Mouse (Mus musculus): ENCODE measurements around the gene Vps53. TPM values are rescaled to one million over a fixed set of nuclear protein-coding genes. Genes with fewer than 3 reads are reported as not detected.
"Not testable (repeated sequence)": the region's sequence is repeated elsewhere in the genome, so short reads cannot be mapped to it uniquely, and the experiment has no call there.

The Vps53 gene
- polyA plus RNA-seq (2015; fragmentation: Nextera tagmentation; extraction: Ambion mirVana) = 36.9 and 39.0 TPM in 2 replicates

DNA sequence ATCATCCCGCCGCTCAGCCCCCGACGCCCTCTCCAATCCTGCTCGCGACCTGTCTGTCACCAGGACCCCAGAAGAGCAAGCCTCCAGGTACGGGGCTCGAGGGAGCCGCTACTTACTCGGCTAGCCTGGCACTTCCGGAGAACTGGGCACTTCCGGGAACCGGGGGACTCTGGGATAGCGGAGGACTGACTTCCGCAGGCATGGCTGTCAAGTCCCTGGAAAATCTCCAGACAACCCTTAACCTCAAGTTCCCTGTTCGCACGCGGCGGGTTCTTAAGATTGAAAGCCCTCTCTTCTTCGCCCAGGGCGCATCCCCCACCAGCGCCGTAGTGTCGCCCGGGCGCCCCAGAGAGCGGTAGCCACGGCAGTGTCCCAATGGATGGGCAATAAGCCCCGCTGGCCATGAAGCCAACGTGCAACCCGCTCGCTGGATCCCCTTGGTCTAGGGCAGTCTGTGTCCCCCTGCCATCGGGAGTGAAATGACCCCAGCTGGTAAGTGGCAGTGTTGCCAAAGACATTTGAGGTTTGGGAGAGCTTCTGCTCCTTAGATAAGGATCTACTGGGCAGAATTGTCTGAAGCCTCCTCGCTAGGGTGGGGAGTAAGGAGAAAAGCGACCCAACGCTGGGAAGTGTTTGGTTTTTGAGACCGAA, at the start of gene Vps53, which contains the start of gene Fam57a:
Gene Vps53 (minus strand): TSS at position 153 of the 651 bp plus-strand sequence.
Gene Fam57a (plus strand): TSS at position 177 of the 651 bp plus-strand sequence.
- H3K9ac ChIP-seq (ENCODE audit: low read length) = peak within 1 kb of the TSS; percentile 84
- H3K4me3 ChIP-seq (ENCODE audit: low read length) = peak within 1 kb of the TSS; percentile 78
- H3K27me3 ChIP-seq (ENCODE audit: control insufficient read depth, insufficient read depth, low read depth, low read length) = no peaks in the 10 kb centered on the region
- H3K4me1 ChIP-seq (replicated peaks; ENCODE audit: control insufficient read depth, insufficient read depth, low read length) = peaks cover 7% of the 10 kb centered on the region
- peak; percentile 90 for ATAC-seq (ENCODE audit: low read depth)
- H3K9me3 ChIP-seq (ENCODE audit: control insufficient read depth, low read length) = no peaks in the 10 kb centered on the region
- H3K36me3 ChIP-seq (ENCODE audit: control insufficient read depth, insufficient read depth, low read length) = 0 out of 2 replicates have a peak, but pooled peaks cover 2% of the 10 kb centered on the region
- H3K27ac ChIP-seq (ENCODE audit: low read length) = peak within 1 kb of the TSS; percentile 60
- H3K4me2 ChIP-seq (ENCODE audit: low read depth, low read length) = peak within 1 kb of the TSS; percentile 93
- under 1% methylated on average over 36 of the region's 37 CpGs for WGBS

DNA sequence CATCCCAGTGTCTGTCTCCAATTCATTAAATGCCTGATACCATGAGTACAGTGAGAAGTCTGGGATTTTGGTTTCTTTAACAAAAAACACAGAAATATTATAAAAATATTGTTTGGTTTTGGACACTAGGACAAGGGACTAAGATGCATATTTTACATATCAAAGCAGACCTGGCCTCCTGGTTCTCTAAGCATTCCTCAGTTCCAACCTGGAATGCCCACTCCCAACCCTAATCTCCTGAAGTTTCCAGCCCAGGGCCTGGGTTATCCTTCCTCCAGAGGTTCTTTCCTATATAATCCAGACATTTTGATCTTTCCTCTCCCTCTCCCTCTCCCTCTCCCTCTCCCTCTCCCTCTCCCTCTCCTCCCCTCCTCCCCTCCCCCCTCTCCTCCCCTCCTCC, 45.6 kb upstream of the Vps53 start:
- Histone ChIP-seq H3K4me2 (ENCODE audit: low read depth, low read length) (no peak overlapping the region), H3K9me3 (ENCODE audit: control insufficient read depth, low read length) (no peaks in the 10 kb centered on the region), H3K9ac (ENCODE audit: low read length) (no peak overlapping the region), H3K4me3 (ENCODE audit: low read length) (no peak overlapping the region), H3K27me3 (ENCODE audit: control insufficient read depth, insufficient read depth, low read depth, low read length) (no peaks in the 10 kb centered on the region), H3K27ac (ENCODE audit: low read length) (no peak overlapping the region), H3K36me3 (ENCODE audit: control insufficient read depth, insufficient read depth, low read length) (peaks cover 13% of the 10 kb centered on the region; the same call in 1 of the 2 replicates), H3K4me1 (replicated peaks; ENCODE audit: control insufficient read depth, insufficient read depth, low read length) (no peaks in the 10 kb centered on the region)
- ATAC-seq (ENCODE audit: low read depth) = no peak

DNA sequence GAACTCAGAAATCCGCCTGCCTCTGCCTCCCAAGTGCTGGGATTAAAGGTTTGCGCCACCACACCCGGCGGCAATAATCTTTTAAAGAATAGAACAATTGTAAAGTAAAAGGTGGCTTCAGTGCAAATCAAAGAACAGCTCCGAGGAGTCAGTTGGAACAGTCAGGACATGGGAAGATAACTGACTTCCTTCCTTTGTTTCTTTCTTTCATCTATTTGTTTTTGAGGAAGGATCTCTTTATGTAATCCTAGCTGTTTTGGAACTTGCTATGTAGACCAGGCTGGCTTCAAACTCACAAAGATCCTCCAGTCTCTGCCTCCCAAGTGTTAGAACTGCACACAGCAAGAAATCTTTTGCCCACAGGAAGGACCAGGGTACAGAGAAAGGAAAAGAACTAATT, 45.2 kb upstream of the Vps53 start:
- Histone ChIP-seq H3K4me1 (replicated peaks; ENCODE audit: control insufficient read depth, insufficient read depth, low read length) (no peaks in the 10 kb centered on the region), H3K9me3 (ENCODE audit: control insufficient read depth, low read length) (no peaks in the 10 kb centered on the region), H3K27ac (ENCODE audit: low read length) (no peak overlapping the region), H3K27me3 (ENCODE audit: control insufficient read depth, insufficient read depth, low read depth, low read length) (no peaks in the 10 kb centered on the region), H3K9ac (ENCODE audit: low read length) (no peak overlapping the region), H3K4me2 (ENCODE audit: low read depth, low read length) (no peak overlapping the region), H3K36me3 (ENCODE audit: control insufficient read depth, insufficient read depth, low read length) (peaks cover 13% of the 10 kb centered on the region; the same call in 1 of the 2 replicates), H3K4me3 (ENCODE audit: low read length) (no peak overlapping the region)
- WGBS = 74% methylated on average over 5 of the region's 5 CpGs
- no peak for ATAC-seq (ENCODE audit: low read depth)

DNA sequence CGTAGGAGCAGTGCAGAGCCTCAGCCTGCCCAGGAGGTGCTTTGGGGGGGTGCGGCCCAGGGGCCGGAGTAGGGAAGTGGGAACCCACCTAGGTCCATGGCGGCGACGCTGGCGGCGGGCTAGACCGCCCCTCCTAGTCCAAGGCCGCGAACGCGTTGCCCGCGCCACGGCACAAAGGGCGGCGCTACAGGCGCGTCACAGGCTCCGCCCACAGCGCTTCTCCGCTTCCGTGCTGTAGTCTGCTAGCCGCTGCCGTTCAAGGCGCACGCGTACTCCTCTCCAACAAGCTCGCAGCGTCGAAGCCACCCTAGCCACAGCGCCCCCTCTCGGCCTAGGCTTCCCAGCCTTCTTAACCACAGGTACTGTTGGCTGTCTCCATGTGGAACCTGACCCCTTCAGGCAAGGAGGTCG, 37.9 kb upstream of the Vps53 start, which contains the start of the genes Dbil5 and Gemin4:
Gene Dbil5 (plus strand): TSS at position 219 of the 411 bp plus-strand sequence.
Gene Gemin4 (minus strand): TSS at position 275 of the 411 bp plus-strand sequence.
- peak; percentile 98 for ATAC-seq (ENCODE audit: low read depth)
- Histone ChIP-seq H3K4me3 (ENCODE audit: low read length) (peak within 1 kb of the TSS; percentile 79), H3K9ac (ENCODE audit: low read length) (peak within 1 kb of the TSS; percentile 84), H3K27ac (ENCODE audit: low read length) (peak within 1 kb of the TSS; percentile 95), H3K27me3 (ENCODE audit: control insufficient read depth, insufficient read depth, low read depth, low read length) (no peaks in the 10 kb centered on the region), H3K36me3 (ENCODE audit: control insufficient read depth, insufficient read depth, low read length) (peaks cover 17% of the 10 kb centered on the region), H3K9me3 (ENCODE audit: control insufficient read depth, low read length) (no peaks in the 10 kb centered on the region), H3K4me1 (replicated peaks; ENCODE audit: control insufficient read depth, insufficient read depth, low read length) (peaks cover 19% of the 10 kb centered on the region), H3K4me2 (ENCODE audit: low read depth, low read length) (peak within 1 kb of the TSS; percentile 76)
- under 1% methylated on average over 34 of the region's 35 CpGs for WGBS

DNA sequence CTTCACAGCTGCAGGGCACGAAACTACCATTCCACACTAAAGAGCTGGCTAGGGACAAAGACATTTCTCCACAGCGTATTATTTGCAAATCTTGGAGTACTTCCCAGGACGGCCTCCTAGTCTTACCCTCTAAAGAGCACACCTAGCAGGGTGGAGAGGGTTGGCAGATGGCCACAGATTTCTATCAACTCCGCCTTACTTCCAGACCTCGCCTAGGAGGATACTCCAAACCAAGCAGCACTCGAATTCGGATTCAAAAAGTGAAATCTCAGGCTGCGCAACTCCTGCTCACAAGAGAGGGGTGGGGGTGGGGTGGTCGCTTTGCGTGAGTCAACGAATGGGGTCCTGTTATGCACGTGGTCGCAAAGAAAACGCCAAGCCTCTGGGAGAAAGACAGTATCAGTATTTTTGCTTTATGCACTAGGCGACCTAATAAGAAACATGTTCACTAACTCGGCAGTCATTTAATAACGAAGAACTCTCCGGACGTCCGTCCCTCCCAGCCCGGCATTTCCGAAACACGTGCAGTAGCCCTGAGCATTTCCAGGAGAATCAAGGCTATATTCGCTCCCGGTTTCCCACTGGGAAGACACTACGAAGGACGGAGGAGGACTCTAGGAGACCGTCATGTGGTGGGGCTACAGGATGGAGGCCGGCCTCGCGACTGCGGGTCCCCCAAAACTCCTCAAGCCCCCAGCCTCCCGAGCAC, 37.4 kb upstream of the Vps53 start:
- Histone ChIP-seq H3K27me3 (ENCODE audit: control insufficient read depth, insufficient read depth, low read depth, low read length) (no peaks in the 10 kb centered on the region), H3K9ac (ENCODE audit: low read length) (peak overlapping the region; percentile 84), H3K36me3 (ENCODE audit: control insufficient read depth, insufficient read depth, low read length) (peaks cover 22% of the 10 kb centered on the region), H3K27ac (ENCODE audit: low read length) (peak overlapping the region; percentile 95), H3K4me2 (ENCODE audit: low read depth, low read length) (peak overlapping the region; percentile 76), H3K4me3 (ENCODE audit: low read length) (peak overlapping the region; percentile 79), H3K9me3 (ENCODE audit: control insufficient read depth, low read length) (no peaks in the 10 kb centered on the region), H3K4me1 (replicated peaks; ENCODE audit: control insufficient read depth, insufficient read depth, low read length) (peaks cover 19% of the 10 kb centered on the region)
- 1% methylated on average over 33 of the region's 33 CpGs for WGBS
- peak; percentile 70 for ATAC-seq (ENCODE audit: low read depth)

DNA sequence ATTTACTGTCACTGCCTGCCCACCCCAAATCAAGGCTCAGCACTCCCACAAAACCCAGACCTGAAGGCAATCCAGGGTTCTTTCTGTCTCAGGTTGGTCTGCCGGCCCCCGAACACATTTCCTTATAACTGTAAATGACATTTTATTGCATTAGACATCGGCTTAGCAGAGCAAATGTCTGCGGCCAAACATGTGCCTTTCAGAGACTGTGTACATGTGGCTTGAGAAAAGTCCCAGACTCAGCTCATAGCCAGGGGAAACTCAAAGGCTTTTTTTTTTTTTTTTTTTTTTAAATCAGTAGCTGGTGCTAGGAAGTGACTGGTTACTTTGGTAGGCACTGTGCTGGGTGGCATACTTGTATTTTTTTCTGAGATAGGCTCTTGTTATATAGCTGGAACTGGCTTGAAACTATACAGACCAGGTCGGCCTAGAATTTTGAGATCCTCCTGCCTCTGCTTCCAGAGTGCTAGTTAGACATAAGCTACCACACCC, 36.6 kb upstream of the Vps53 start:
- Histone ChIP-seq H3K9ac (ENCODE audit: low read length) (peak overlapping the region; percentile 84), H3K4me3 (ENCODE audit: low read length) (peak overlapping the region; percentile 79), H3K27me3 (ENCODE audit: control insufficient read depth, insufficient read depth, low read depth, low read length) (no peaks in the 10 kb centered on the region), H3K27ac (ENCODE audit: low read length) (peak overlapping the region; percentile 95), H3K4me1 (replicated peaks; ENCODE audit: control insufficient read depth, insufficient read depth, low read length) (peaks cover 19% of the 10 kb centered on the region), H3K9me3 (ENCODE audit: control insufficient read depth, low read length) (no peaks in the 10 kb centered on the region), H3K4me2 (ENCODE audit: low read depth, low read length) (peak overlapping the region; percentile 76), H3K36me3 (ENCODE audit: control insufficient read depth, insufficient read depth, low read length) (peaks cover 23% of the 10 kb centered on the region)
- no peak for ATAC-seq (ENCODE audit: low read depth)
- 94% methylated on average over 5 of the region's 5 CpGs for WGBS

DNA sequence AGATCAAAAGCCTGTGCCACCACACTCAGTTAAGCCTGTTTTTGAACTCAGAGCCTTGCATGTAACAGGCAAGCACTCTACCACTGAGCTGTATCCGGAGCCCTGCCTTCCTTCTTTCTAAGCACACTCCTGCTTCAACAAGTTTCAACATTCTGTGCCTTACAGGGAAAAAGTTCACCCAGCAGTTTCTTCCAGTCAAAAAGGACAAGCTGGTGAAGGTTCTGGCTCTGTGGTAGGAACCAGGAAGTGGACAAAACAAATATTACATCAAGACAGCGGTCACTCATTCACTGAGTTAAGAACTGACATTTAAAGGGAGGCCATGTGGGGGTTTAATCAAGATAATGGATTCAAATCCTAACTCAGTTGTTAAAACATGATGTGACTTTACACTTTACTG, 35.6 kb upstream of the Vps53 start:
- H3K4me2 ChIP-seq (ENCODE audit: low read depth, low read length) = no peak overlapping the region
- H3K9me3 ChIP-seq (ENCODE audit: control insufficient read depth, low read length) = no peaks in the 10 kb centered on the region
- WGBS = 75% methylated on average over 2 of the region's 2 CpGs
- H3K4me3 ChIP-seq (ENCODE audit: low read length) = no peak overlapping the region
- no peak for ATAC-seq (ENCODE audit: low read depth)
- peaks cover 19% of the 10 kb centered on the region for H3K4me1 ChIP-seq (replicated peaks; ENCODE audit: control insufficient read depth, insufficient read depth, low read length)
- H3K27me3 ChIP-seq (ENCODE audit: control insufficient read depth, insufficient read depth, low read depth, low read length) = no peaks in the 10 kb centered on the region
- H3K36me3 ChIP-seq (ENCODE audit: control insufficient read depth, insufficient read depth, low read length) = peaks cover 20% of the 10 kb centered on the region
- no peak overlapping the region for H3K9ac ChIP-seq (ENCODE audit: low read length)
- no peak overlapping the region; the same call in 1 of the 2 replicates for H3K27ac ChIP-seq (ENCODE audit: low read length)

DNA sequence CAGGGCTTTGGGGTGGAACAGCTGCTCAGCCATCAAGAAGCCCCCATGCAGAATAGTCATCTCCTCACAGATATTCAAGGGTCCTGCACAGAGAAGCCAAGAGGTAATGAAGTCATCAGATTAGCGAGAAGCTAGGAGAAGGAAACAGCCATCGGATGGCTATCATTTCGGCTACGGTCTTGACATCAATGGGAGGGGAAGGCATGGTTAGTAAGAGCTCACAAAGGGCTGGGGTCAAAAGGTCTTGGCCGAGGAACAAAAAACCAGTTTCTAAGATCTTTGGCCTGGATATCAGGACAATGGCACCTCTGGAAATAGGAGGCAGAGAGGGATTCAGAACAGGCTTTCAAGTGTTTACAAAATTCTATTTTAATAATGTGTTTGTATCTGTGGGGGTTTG, 34.4 kb upstream of the Vps53 start:
- Histone ChIP-seq H3K4me3 (ENCODE audit: low read length) (no peak overlapping the region), H3K36me3 (ENCODE audit: control insufficient read depth, insufficient read depth, low read length) (peaks cover 20% of the 10 kb centered on the region), H3K9me3 (ENCODE audit: control insufficient read depth, low read length) (no peaks in the 10 kb centered on the region), H3K4me2 (ENCODE audit: low read depth, low read length) (no peak overlapping the region), H3K4me1 (replicated peaks; ENCODE audit: control insufficient read depth, insufficient read depth, low read length) (peaks cover 19% of the 10 kb centered on the region), H3K9ac (ENCODE audit: low read length) (no peak overlapping the region), H3K27ac (ENCODE audit: low read length) (no peak overlapping the region), H3K27me3 (ENCODE audit: control insufficient read depth, insufficient read depth, low read depth, low read length) (no peaks in the 10 kb centered on the region)
- WGBS = 82% methylated on average over 5 of the region's 5 CpGs
- ATAC-seq (ENCODE audit: low read depth) = no peak

DNA sequence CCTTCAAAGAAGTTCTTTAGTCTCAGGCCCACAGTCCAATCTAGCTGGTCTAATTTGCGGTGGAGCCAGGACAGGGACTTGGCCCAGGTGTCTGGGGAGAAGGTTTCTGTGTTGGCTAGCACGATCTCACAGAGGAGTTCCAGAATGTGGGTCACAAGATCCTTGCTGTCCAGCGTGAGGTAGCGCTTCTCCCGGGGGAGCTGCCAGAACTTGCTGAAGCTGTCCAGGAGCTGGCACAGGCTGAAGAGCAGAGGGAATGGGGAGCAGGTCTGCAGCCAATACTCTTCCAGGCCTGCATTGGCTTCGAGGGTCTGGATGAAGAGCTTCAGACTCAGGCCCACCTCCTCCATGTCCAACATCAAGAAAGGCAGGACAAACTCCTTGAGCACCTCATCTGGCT, 32.1 kb upstream of the Vps53 start:
- not testable (repeated sequence) for H3K9ac ChIP-seq (ENCODE audit: low read length); H3K27ac ChIP-seq (ENCODE audit: low read length); ATAC-seq (ENCODE audit: low read depth); H3K27me3 ChIP-seq (ENCODE audit: control insufficient read depth, insufficient read depth, low read depth, low read length); H3K9me3 ChIP-seq (ENCODE audit: control insufficient read depth, low read length); H3K4me2 ChIP-seq (ENCODE audit: low read depth, low read length); H3K4me3 ChIP-seq (ENCODE audit: low read length)
- 80% methylated on average over 5 of the region's 6 CpGs for WGBS
- Histone ChIP-seq H3K4me1 (replicated peaks; ENCODE audit: control insufficient read depth, insufficient read depth, low read length) (peaks cover 15% of the 10 kb centered on the region), H3K36me3 (ENCODE audit: control insufficient read depth, insufficient read depth, low read length) (peaks cover 29% of the 10 kb centered on the region)

Data from lung, embryonic 16.5 days (tissue).